Mouse (Mus musculus) megakaryocyte progenitor cell, adult 5-6 weeks (primary cell): ENCODE data around the gene Mrpl27. TPM values are rescaled to one million over a fixed set of nuclear protein-coding genes. Genes with fewer than 3 reads are reported as not detected.

Experiments used
- total RNA-seq, 2 experiments: library from RNA; stranded (forward) in 1 of 2; stranded (reverse) in 1 of 2; fragments of 157-497, 149-512 nt in 1 of 2; fragments of 200-1000 nt in 1 of 2; gene quantifications; 2 replicates each; pipeline versions ENCODE4 v1.2.3 to v1.2.4; 2015 to 2017

Gene Mrpl27
- total RNA-seq, 2 experiments from 2014 or later, result 46.4 to 53.4 TPM

Other genes starting within 250 kb of the Mrpl27 start
- gene Cacna1g, start 179.6 kb upstream of the Mrpl27 start, total RNA-seq (2015), result not detected in 2 replicates
- not detected in 2 replicates for gene Cacna1g, start 179.6 kb upstream of the Mrpl27 start, total RNA-seq (2017)
- not detected in 2 replicates for gene Spata20, start 167.6 kb upstream of the Mrpl27 start, total RNA-seq (2015)
- gene Spata20, start 167.6 kb upstream of the Mrpl27 start, total RNA-seq (2017), result not detected in 2 replicates
- not detected in 2 replicates for gene Epn3, start 153.8 kb upstream of the Mrpl27 start, total RNA-seq (2015)
- gene Epn3, start 153.8 kb upstream of the Mrpl27 start, total RNA-seq (2017), result 0.03 TPM in 1 of 2 replicates, not detected in the other
- gene Mycbpap, start 132.0 kb upstream of the Mrpl27 start, total RNA-seq (2015), result not detected in 2 replicates
- gene Mycbpap, start 132.0 kb upstream of the Mrpl27 start, total RNA-seq (2017), result 0.20 and 2.5 TPM in 2 replicates
- 4.4 and 5.0 TPM in 2 replicates for gene Rsad1, start 104.5 kb upstream of the Mrpl27 start, total RNA-seq (2015)
- 5.0 and 6.2 TPM in 2 replicates for gene Rsad1, start 104.5 kb upstream of the Mrpl27 start, total RNA-seq (2017)
- gene Chad, start 88.7 kb upstream of the Mrpl27 start, total RNA-seq (2015), result not detected in 2 replicates
- not detected in 2 replicates for gene Chad, start 88.7 kb upstream of the Mrpl27 start, total RNA-seq (2017)
- 18.1 and 18.6 TPM in 2 replicates for gene Acsf2, start 51.9 kb upstream of the Mrpl27 start, total RNA-seq (2015)
- gene Acsf2, start 51.9 kb upstream of the Mrpl27 start, total RNA-seq (2017), result 2.5 and 2.7 TPM in 2 replicates
- 115 and 116 TPM in 2 replicates for gene Lrrc59, start 24.0 kb upstream of the Mrpl27 start, total RNA-seq (2015)
- gene Lrrc59, start 24.0 kb upstream of the Mrpl27 start, total RNA-seq (2017), result 195 and 224 TPM in 2 replicates
- 9.4 and 9.9 TPM in 2 replicates for gene Eme1, start 197 bp downstream of the Mrpl27 start, total RNA-seq (2015)
- 28.8 and 37.1 TPM in 2 replicates for gene Eme1, start 197 bp downstream of the Mrpl27 start, total RNA-seq (2017)
- 1.8 and 2.2 TPM in 2 replicates for gene Xylt2, start 23.7 kb downstream of the Mrpl27 start, total RNA-seq (2015)
- 4.9 and 5.2 TPM in 2 replicates for gene Xylt2, start 23.7 kb downstream of the Mrpl27 start, total RNA-seq (2017)
- not detected in 2 replicates for gene Gm11541, start 50.7 kb downstream of the Mrpl27 start, total RNA-seq (2015)
- not detected in 2 replicates for gene Gm11541, start 50.7 kb downstream of the Mrpl27 start, total RNA-seq (2017)
- not detected in 2 replicates for gene Cdc34b, start 88.0 kb downstream of the Mrpl27 start, total RNA-seq (2015)
- not detected in 2 replicates for gene Cdc34b, start 88.0 kb downstream of the Mrpl27 start, total RNA-seq (2017)
- gene Tmem92, start 128.9 kb downstream of the Mrpl27 start, total RNA-seq (2015), result not detected in 2 replicates
- gene Tmem92, start 128.9 kb downstream of the Mrpl27 start, total RNA-seq (2017), result not detected in 2 replicates